Mouse (Mus musculus) embryonic fibroblast, embryonic 13.5 days (primary cell): ENCODE data around the gene E2f4.

ENCODE experiments used
- CTCF ChIP-seq: IDR thresholded peaks from 2 replicates; pipeline ENCODE4 v1.5.1; 2011; ENCODE audit warnings: mild to moderate bottlenecking, control low read depth, low read length, moderate library complexity, borderline replicate concordance; ENCODE audit not compliant: insufficient read depth
- POLR2A ChIP-seq: IDR thresholded peaks from 2 replicates; pipeline ENCODE4 v1.6.1; 2011; ENCODE audit warnings: low read depth, mild to moderate bottlenecking, control low read depth, low read length, moderate library complexity

GRCm38 (mm10) chr8:105318662-105319190 is 21.3 kb downstream of the E2f4 start:
- TF ChIP-seq POLR2A (no peak), CTCF (no peak)
